Mouse (Mus musculus) midbrain, embryonic 10.5 days (tissue): ENCODE data around the gene Pilra. TPM values are rescaled to one million over a fixed set of nuclear protein-coding genes. Genes with fewer than 3 reads are reported as not detected.
"Not testable (repeated sequence)": the region's sequence is repeated elsewhere in the genome, so short reads cannot be mapped to it uniquely, and the experiment has no call there.

ENCODE experiments used
- DNase-seq: peaks from one replicate; pipeline ENCODE4 v3.0.0-alpha.2; 2017; ENCODE audit warnings: low spot score
- H3K27ac ChIP-seq: fragments of 300-500 bp; sonication (generic); replicated peaks from 2 replicates; pipeline ENCODE4 v1.5.1; 2016; ENCODE audit warnings: mild to moderate bottlenecking
- H3K27me3 ChIP-seq: fragments of 300-500 bp; sonication (generic); 2 replicates; pipeline ENCODE4 v1.6.1; 2016; ENCODE audit warnings: low read depth, mild to moderate bottlenecking; ENCODE audit not compliant: poor library complexity, severe bottlenecking
- H3K36me3 ChIP-seq: fragments of 300-500 bp; sonication (generic); 2 replicates; pipeline ENCODE4 v1.6.1; 2016; ENCODE audit warnings: mild to moderate bottlenecking, moderate library complexity
- H3K4me1 ChIP-seq: fragments of 300-500 bp; sonication (generic); 2 replicates; pipeline ENCODE4 v1.6.1; 2016
- H3K4me3 ChIP-seq: fragments of 300-500 bp; sonication (generic); 2 replicates; pipeline ENCODE4 v1.5.1; 2016; ENCODE audit warnings: mild to moderate bottlenecking, moderate library complexity
- H3K9me3 ChIP-seq: fragments of 300-500 bp; sonication (generic); replicated peaks from 2 replicates; pipeline ENCODE4 v1.6.1; 2016; ENCODE audit warnings: mild to moderate bottlenecking
- WGBS: fragments of 180-500 bp; shearing (Covaris S2); methylation state at CpG from one replicate; pipeline ENCODE4 v1.1.7; 2016; 5-methylcytosine and 5-hydroxymethylcytosine counted together
- polyA plus RNA-seq: library from polyadenylated mRNA; unstranded; fragments of >200 nt; fragmentation: Nextera tagmentation; extraction: Ambion mirVana; gene quantifications from 2 replicates; pipeline ENCODE4 v1.2.1, GENCODE M21; 2016

Pilra gene
- 0.19 and 1.1 TPM in 2 replicates for polyA plus RNA-seq

DNA sequence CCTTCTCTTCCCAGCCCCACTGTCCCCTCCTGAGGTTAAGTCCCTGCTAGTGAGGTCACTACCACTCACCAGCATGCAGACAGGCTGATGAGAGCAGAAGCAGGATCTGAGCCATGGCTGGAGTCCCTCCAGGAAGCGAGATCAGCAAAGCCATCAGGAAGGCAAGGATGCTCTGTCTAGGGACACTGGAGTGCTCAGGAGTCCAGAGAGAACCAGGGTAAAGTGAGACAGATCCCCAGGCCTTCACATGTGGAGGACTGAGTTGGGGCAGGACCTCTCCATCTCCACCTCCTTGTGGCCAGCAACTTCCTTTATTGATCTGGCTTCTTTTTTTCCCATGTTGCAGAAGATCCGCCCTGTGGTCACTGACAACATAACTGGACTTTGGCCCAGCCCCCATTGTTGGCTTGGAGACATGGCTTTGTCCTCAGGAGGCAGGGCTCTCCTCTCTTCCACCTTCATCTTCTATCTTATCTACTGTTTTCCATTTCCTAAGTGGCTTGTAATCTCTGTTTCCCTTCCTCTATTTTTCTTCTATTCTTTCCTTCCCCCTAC, at the start of gene Pilra:
Gene Pilra (minus strand): TSS at position 316 of the 555 bp plus-strand sequence.
- not testable (repeated sequence) for H3K4me1 ChIP-seq, H3K27ac ChIP-seq, H3K27me3 ChIP-seq, H3K36me3 ChIP-seq, H3K4me3 ChIP-seq, DNase-seq, H3K9me3 ChIP-seq
- 60% methylated on average over 2 of the region's 2 CpGs for WGBS

GRCm38 (mm10) chr5:137883345-137883744, 47.3 kb upstream of the Pilra start:
- no peak overlapping the region for H3K4me3 ChIP-seq
- H3K27me3 ChIP-seq, result no peaks in the 10 kb centered on the region
- 89% methylated on average over 3 of the region's 3 CpGs for WGBS
- no peak for DNase-seq
- H3K27ac ChIP-seq, result no peak overlapping the region
- H3K36me3 ChIP-seq, result no peaks in the 10 kb centered on the region
- H3K4me1 ChIP-seq, result no peaks in the 10 kb centered on the region
- H3K9me3 ChIP-seq, result no peaks in the 10 kb centered on the region

DNA sequence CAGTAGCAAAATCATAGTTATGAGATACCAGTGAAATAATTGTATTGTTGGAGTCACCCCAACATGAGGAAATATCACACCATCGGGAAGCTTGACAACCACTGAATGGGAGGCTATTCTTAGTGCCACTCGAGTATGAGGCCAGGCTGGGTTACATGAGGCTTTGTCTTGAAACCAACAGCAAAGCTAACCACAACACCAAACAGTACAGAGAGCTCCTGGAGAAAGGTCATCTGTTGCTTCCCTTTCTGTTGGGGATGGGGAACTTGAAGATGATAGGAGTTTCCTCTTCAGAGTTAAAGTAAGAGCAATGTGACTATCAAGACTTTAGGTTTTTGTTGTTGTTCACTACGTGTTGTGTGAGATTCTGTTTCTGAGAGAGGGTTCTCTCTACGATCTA, 46.8 kb upstream of the Pilra start:
- Histone ChIP-seq H3K4me1 (no peaks in the 10 kb centered on the region), H3K27me3 (no peaks in the 10 kb centered on the region), H3K36me3 (no peaks in the 10 kb centered on the region), H3K9me3 (no peaks in the 10 kb centered on the region), H3K27ac (no peak overlapping the region), H3K4me3 (no peak overlapping the region)
- DNase-seq, result no peak
- 79% methylated on average over 4 of the region's 4 CpGs for WGBS

GRCm38 (mm10) chr5:137877860-137878259, 41.8 kb upstream of the Pilra start:
- DNase-seq, result no peak
- WGBS, result 61% methylated on average over 2 of the region's 2 CpGs

DNA sequence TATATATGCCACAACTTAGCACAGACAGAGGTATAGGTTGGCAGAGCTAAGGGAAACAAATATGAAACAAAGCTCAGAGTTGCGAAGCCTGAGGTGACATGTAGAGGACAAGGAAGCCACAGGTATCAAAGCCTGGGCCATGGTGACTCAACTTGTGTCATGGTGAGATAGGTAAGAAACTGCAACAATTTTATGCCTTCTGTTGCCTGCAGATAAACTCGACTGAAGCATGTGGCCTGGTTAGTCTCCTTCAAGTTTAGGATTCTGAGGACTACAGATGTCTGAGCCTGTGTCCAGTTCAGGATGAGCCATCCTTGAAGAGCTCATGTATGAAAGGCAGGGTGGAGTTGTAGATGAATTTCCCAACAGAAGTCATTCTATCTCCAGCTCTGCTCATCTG, 39.0 kb upstream of the Pilra start:
- no peaks in the 10 kb centered on the region for H3K36me3 ChIP-seq
- no peak overlapping the region for H3K4me3 ChIP-seq
- WGBS, result 85% methylated on average over 2 of the region's 2 CpGs
- no peaks in the 10 kb centered on the region for H3K9me3 ChIP-seq
- H3K27me3 ChIP-seq, result no peaks in the 10 kb centered on the region
- no peak for DNase-seq
- no peak overlapping the region for H3K27ac ChIP-seq
- no peaks in the 10 kb centered on the region for H3K4me1 ChIP-seq

More at GRCm38 (mm10) chr5:137877860-137878259, 41.8 kb upstream of the Pilra start:
- no peak overlapping the region for H3K27ac ChIP-seq
- no peaks in the 10 kb centered on the region for H3K27me3 ChIP-seq
- H3K4me1 ChIP-seq, result no peaks in the 10 kb centered on the region
- no peak overlapping the region for H3K4me3 ChIP-seq
- no peaks in the 10 kb centered on the region for H3K9me3 ChIP-seq
- no peaks in the 10 kb centered on the region for H3K36me3 ChIP-seq

- not testable (repeated sequence) for H3K27ac ChIP-seq, H3K27me3 ChIP-seq, H3K4me1 ChIP-seq, H3K4me3 ChIP-seq, H3K36me3 ChIP-seq, H3K9me3 ChIP-seq, DNase-seq
- WGBS, result 36% methylated on average over 1 of the region's 1 CpGs
Observed at GRCm38 (mm10) chr5:137872381-137872702, 36.3 kb upstream of the Pilra start.

DNA sequence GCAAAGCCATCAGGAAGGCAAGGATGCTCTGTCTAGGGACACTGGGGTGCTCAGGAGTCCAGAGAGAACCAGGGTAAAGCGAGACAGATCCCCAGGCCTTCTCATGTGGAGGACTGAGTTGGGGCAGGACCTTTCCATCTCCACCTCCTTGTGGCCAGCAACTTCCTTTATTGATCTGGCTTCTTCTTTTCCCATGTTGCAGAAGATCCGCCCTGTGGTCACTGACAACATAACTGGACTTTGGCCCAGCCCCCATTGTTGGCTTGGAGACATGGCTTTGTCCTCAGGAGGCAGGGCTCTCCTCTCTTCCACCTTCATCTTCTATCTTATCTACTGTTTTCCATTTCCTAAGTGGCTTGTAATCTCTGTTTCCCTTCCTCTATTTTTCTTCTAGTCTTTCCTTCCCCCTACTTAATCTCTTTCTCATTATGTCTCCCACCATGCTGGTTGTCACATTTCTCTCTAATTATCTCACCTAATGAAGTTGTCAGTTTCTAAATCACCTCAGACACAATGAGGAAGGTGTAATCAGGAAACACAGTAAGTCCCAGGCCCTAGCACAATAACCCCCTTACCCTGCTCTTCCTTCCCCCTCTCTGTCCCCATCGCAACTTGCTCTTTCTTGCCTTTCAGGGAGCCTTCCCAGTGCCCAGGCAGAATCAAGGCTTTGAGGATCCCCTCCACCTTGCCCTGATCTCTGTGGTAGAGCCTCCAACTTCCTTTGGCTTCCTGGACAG, 35.7 kb upstream of the Pilra start, which contains the start of gene Pilrb2:
Gene Pilrb2 (minus strand): TSS at position 172 of the 737 bp plus-strand sequence.
- not testable (repeated sequence) for H3K27ac ChIP-seq, H3K27me3 ChIP-seq, H3K4me3 ChIP-seq, H3K9me3 ChIP-seq, H3K4me1 ChIP-seq, H3K36me3 ChIP-seq, DNase-seq
- WGBS, result 67% methylated on average over 3 of the region's 3 CpGs

- H3K27ac ChIP-seq, H3K9me3 ChIP-seq, DNase-seq, H3K27me3 ChIP-seq, H3K4me1 ChIP-seq, H3K36me3 ChIP-seq, H3K4me3 ChIP-seq: not testable (repeated sequence)
- WGBS, result 79% methylated on average over 2 of the region's 2 CpGs
Observed at GRCm38 (mm10) chr5:137868600-137868999, 32.5 kb upstream of the Pilra start.

DNA sequence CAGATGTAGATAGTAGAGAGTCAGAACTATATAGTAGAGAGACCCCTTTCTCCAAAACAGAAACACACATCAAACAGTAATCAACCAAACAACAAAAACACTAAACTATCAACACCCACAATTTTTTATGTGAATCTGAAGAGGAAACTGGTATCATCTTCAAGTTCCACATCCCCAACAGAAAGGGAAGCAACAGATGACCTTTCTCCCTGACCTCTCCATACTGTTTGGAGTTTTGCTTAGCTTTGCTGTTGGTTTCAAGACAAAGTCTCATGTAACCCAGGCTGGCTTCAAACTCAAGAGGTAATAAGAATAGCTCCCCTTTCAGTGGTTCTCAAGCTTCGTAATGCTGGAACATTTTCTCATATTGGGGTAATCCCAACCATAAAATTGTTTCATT, 27.9 kb upstream of the Pilra start:
- H3K4me3 ChIP-seq, H3K27me3 ChIP-seq, H3K27ac ChIP-seq, H3K36me3 ChIP-seq, H3K9me3 ChIP-seq, H3K4me1 ChIP-seq, DNase-seq: not testable (repeated sequence)
- 91% methylated on average over 1 of the region's 1 CpGs for WGBS

DNA sequence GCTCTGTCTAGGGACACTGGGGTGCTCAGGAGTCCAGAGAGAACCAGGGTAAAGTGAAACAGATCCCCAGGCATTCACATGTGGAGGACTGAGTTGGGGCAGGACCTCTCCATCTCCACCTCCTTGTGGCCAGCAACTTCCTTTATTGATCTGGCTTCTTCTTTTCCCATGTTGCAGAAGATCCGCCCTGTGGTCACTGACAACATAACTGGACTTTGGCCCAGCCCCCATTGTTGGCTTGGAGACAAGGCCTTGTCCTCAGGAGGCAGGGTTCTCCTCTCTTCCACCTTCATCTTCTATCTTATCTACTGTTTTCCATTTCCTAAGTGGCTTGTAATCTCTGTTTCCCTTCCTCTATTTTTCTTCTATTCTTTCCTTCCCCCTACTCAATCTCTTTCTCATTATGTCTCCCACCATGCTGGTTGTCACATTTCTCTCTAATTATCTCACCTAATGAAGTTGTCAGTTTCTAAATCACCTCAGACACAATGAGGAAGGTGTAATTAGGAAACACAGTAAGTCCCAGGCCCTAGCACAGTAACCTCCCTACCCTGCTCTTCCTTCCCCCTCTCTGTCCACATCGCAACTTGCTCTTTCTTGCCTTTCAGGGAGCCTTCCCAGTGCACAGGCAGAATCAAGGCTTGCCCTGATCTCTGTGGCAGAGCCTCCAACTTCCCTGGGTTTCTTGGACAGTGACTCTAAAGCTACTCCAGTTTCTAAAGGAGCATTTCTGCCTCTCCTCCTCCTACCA, 22.1 kb upstream of the Pilra start, which contains the start of gene Pilrb1:
Gene Pilrb1 (minus strand): TSS at position 147 of the 751 bp plus-strand sequence.
- not testable (repeated sequence) for H3K4me3 ChIP-seq, DNase-seq, H3K27me3 ChIP-seq, H3K27ac ChIP-seq, H3K4me1 ChIP-seq, H3K9me3 ChIP-seq, H3K36me3 ChIP-seq
- 75% methylated on average over 2 of the region's 2 CpGs for WGBS

DNA sequence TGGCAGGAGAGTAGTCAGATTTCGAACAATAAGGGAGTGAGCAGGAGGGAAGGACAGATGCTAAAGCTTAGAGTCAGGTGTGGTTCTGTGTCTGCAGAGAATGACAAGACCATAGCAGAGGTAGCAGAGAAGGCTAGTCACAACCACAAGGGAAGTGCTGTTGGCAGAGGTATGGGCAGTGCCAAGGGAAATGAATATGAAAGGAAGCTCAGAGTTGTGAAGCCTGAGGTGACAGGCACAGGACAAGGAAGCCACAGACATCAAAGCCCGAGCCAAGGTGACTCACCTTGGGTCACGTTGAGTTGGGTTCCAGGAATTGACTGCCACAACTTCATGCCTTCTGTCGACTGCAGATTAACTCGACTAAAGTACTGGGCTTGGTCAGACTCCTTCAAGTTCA, 20.8 kb upstream of the Pilra start:
- 75% methylated on average over 5 of the region's 5 CpGs for WGBS
- not testable (repeated sequence) for H3K9me3 ChIP-seq, H3K27me3 ChIP-seq, H3K4me3 ChIP-seq, H3K36me3 ChIP-seq, H3K27ac ChIP-seq, H3K4me1 ChIP-seq, DNase-seq

GRCm38 (mm10) chr5:137854907-137855306, 18.8 kb upstream of the Pilra start:
- H3K9me3 ChIP-seq, H3K27ac ChIP-seq, H3K27me3 ChIP-seq, DNase-seq, H3K36me3 ChIP-seq, H3K4me3 ChIP-seq, H3K4me1 ChIP-seq: not testable (repeated sequence)
- 86% methylated on average over 3 of the region's 3 CpGs for WGBS

GRCm38 (mm10) chr5:137850313-137850712, 14.2 kb upstream of the Pilra start:
- 88% methylated on average over 1 of the region's 1 CpGs for WGBS

More at GRCm38 (mm10) chr5:137850313-137850712, 14.2 kb upstream of the Pilra start:
- not testable (repeated sequence) for H3K9me3 ChIP-seq, H3K4me3 ChIP-seq, DNase-seq, H3K36me3 ChIP-seq, H3K4me1 ChIP-seq, H3K27ac ChIP-seq, H3K27me3 ChIP-seq
